ENCODE assay signal across 8 mouse cellular contexts in the genomic region with DNA sequence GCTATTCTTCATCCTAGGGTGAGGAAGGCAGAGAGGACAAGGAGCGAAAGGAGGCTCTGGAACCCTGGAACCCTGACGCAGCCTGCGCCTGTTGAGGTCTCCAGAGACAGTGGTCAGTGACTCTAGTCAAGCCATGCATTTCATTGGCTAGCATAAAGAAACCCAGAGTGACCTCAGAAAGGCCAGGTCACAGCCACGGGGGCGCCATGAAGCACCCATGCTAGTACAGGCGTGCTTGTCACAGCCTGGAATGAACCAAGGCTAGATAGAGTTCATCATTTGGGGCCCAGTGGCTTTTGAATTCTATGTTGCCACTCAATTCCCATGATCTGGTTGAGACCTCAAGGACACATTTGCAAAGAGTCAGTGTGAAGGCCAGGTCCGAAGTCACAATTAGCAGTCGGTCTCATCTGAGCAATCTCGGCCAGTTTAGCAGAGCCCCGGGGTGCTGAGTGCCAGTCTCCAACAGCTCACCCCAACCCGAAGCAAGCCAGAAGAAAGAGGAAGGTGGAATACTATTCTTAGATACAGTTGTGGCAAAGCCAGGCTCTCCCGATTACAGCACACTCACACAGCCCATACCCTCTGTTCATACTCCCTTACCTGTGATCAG. TPM values are rescaled to one million over a fixed set of nuclear protein-coding genes. Genes with fewer than 3 reads are reported as not detected.
DNase-seq lines count a peak whose midpoint lies in the region; ATAC-seq and TF ChIP-seq lines count a peak whose summit lies in the region.

No protein-coding gene starts in this region.

- WGBS in hindbrain, embryonic 15.5 days: 92% methylated on average over 12 of the region's 12 CpGs

- peak overlapping the region; percentile 81 for H3K27ac ChIP-seq in left cerebral cortex, adult 2 months
- H3K27ac ChIP-seq in hindbrain, embryonic 15.5 days (replicated peaks): no peak overlapping the region

- no peak for TF ChIP-seq CTCF in left cerebral cortex, adult 2 months (IDR thresholded peaks at IDR 0.05)

- H3K4me2 ChIP-seq in hindbrain, embryonic 15.5 days: peak overlapping the region; percentile 18

- no peak overlapping the region for H3K9ac ChIP-seq in hindbrain, embryonic 15.5 days

- no peaks in the 10 kb centered on the region for H3K27me3 ChIP-seq in hindbrain, embryonic 15.5 days

- H3K9me3 ChIP-seq in hindbrain, embryonic 15.5 days: no peaks in the 10 kb centered on the region

- no peak for ATAC-seq in hindbrain, embryonic 15.5 days (ENCODE audit: low FRiP score, low read depth)
- peak; percentile 56 for ATAC-seq in megakaryocyte progenitor cell, adult 5-6 weeks (replicated peaks; ENCODE audit: poor library complexity)
- ATAC-seq in inflammation-experienced regulatory T-cells, adult 6 months: no peak
- ATAC-seq in cerebellum, adult (ENCODE audit: insufficient number of reproducible peaks, low FRiP score, low TSS enrichment): no peak

- intact Hi-C loops in left cerebral cortex, adult 2 months (cut with DNase I): no loop called here

- H3K4me3 ChIP-seq in left cerebral cortex, adult 2 months: peak overlapping the region; percentile 31
- no peak overlapping the region for H3K4me3 ChIP-seq in hindbrain, embryonic 15.5 days

- peak; percentile 56 for DNase-seq in adrenal gland, adult 2 months
- DNase-seq in adrenal gland, adult 8-10 months: no peak
- no peak for DNase-seq in left cerebral cortex, adult 2 months (ENCODE audit: extremely low spot score in 1 of 2, low spot score in 2 of 2)
- no peak for DNase-seq in left cerebral cortex, adult 18-20 months (ENCODE audit: low spot score in 2 of 2)

- no peaks in the 10 kb centered on the region for H3K36me3 ChIP-seq in hindbrain, embryonic 15.5 days

- H3K4me1 ChIP-seq in hindbrain, embryonic 15.5 days (replicated peaks): no peaks in the 10 kb centered on the region

RNA-seq across cellular contexts. Expression of a gene that starts 11.3 kb away (rescaled TPM):
- total RNA-seq in adrenal gland, adult 2 months (2021): 10 to 100 TPM; 22.2 to 25.8 TPM
- 27.7 and 28.0 TPM in 2 replicates for polyA plus RNA-seq in adrenal gland, adult 2 months (2012; rRNA removed)
- 10 to 100 TPM; 34.2 to 35.9 (median 35.1) TPM for total RNA-seq in adrenal gland, adult 8-10 months (2022)
- 1 to 10 TPM; 2.4 to 4.3 TPM for total RNA-seq in left cerebral cortex, adult 2 months (2021)
- 1 to 10 TPM; 2.4 to 2.6 TPM for total RNA-seq in left cerebral cortex, adult 18-20 months (2021)
- polyA plus RNA-seq in hindbrain, embryonic 15.5 days (2015; fragmentation: Nextera tagmentation; extraction: Ambion mirVana): 2.9 and 3.8 TPM in 2 replicates
- total RNA-seq in megakaryocyte progenitor cell, adult 5-6 weeks (2015): 2.7 and 4.1 TPM in 2 replicates
- 2.9 and 5.5 TPM in 2 replicates for total RNA-seq in megakaryocyte progenitor cell, adult 5-6 weeks (2017)
- polyA plus RNA-seq in inflammation-experienced regulatory T-cells, adult 6 months (2017; shearing (Covaris generic)): 1 to 10 TPM; 1.1 to 2.2 (median 1.4) TPM

RNA-seq across cellular contexts. Expression of a gene that starts 29.2 kb away (rescaled TPM):
- total RNA-seq in adrenal gland, adult 2 months (2021): 10 to 100 TPM in 1 of 2 experiments, 1 to 10 TPM in 1; 9.5 to 10.1 TPM
- polyA plus RNA-seq in adrenal gland, adult 2 months (2012; rRNA removed): 34.8 and 38.2 TPM in 2 replicates
- 10 to 100 TPM in 2 of 4 experiments, 1 to 10 TPM in 2; 4.4 to 21.5 (median 11.4) TPM for total RNA-seq in adrenal gland, adult 8-10 months (2022)
- 100 to 1,000 TPM; 191 to 208 TPM for total RNA-seq in left cerebral cortex, adult 2 months (2021)
- 100 to 1,000 TPM; 168 to 215 TPM for total RNA-seq in left cerebral cortex, adult 18-20 months (2021)
- polyA plus RNA-seq in hindbrain, embryonic 15.5 days (2015; fragmentation: Nextera tagmentation; extraction: Ambion mirVana): 29.3 and 32.6 TPM in 2 replicates
- total RNA-seq in megakaryocyte progenitor cell, adult 5-6 weeks (2015): 0.59 TPM in 1 of 2 replicates, not detected in the other
- 0.14 TPM in 1 of 2 replicates, not detected in the other for total RNA-seq in megakaryocyte progenitor cell, adult 5-6 weeks (2017)
- polyA plus RNA-seq in inflammation-experienced regulatory T-cells, adult 6 months (2017; shearing (Covaris generic)): 1 to 10 TPM; 1.8 to 2.1 (median 1.8) TPM

RNA-seq across cellular contexts. Expression of a gene that starts 48.9 kb away (rescaled TPM):
- 10 to 100 TPM; 23.8 to 58.0 TPM for total RNA-seq in adrenal gland, adult 2 months (2021)
- polyA plus RNA-seq in adrenal gland, adult 2 months (2012; rRNA removed): 162 and 311 TPM in 2 replicates
- total RNA-seq in adrenal gland, adult 8-10 months (2022): 100 to 1,000 TPM in 1 of 4 experiments, 10 to 100 TPM in 3; 21.3 to 114 (median 48.7) TPM
- total RNA-seq in left cerebral cortex, adult 2 months (2021): 1 to 10 TPM; 5.9 TPM
- 1 to 10 TPM; 5.0 to 7.4 TPM for total RNA-seq in left cerebral cortex, adult 18-20 months (2021)
- 15.8 and 19.3 TPM in 2 replicates for polyA plus RNA-seq in hindbrain, embryonic 15.5 days (2015; fragmentation: Nextera tagmentation; extraction: Ambion mirVana)
- total RNA-seq in megakaryocyte progenitor cell, adult 5-6 weeks (2015): not detected in 2 replicates
- not detected in 2 replicates for total RNA-seq in megakaryocyte progenitor cell, adult 5-6 weeks (2017)
- polyA plus RNA-seq in inflammation-experienced regulatory T-cells, adult 6 months (2017; shearing (Covaris generic)): not detected

Comparison
In these comparisons a context has a peak if more than half of its experiments do, and no peak if none do; other contexts are left out.
1. RNA of a gene that starts 29.2 kb away (total RNA-seq): 168 to 215 TPM in left cerebral cortex, adult 18-20 months and 191 to 208 TPM in left cerebral cortex, adult 2 months; 4.4 to 21.5 TPM in adrenal gland, adult 8-10 months, 9.5 to 10.1 TPM in adrenal gland, adult 2 months and 0.14 to 0.59 TPM in megakaryocyte progenitor cell, adult 5-6 weeks; every median in the first group is over 4 times any median in the second.
2. RNA of a gene that starts 48.9 kb away (total RNA-seq): 21.3 to 114 TPM in adrenal gland, adult 8-10 months, 23.8 to 58.0 TPM in adrenal gland, adult 2 months, 5.0 to 7.4 TPM in left cerebral cortex, adult 18-20 months and 5.9 TPM in left cerebral cortex, adult 2 months; not detected in megakaryocyte progenitor cell, adult 5-6 weeks; every median in the first group is over 4 times any median in the second.